Mouse (Mus musculus) splenic B cell, adult 2 months (primary cell): Measurements from ENCODE around the gene Akap2.
"Not testable (repeated sequence)": the region's sequence is repeated elsewhere in the genome, so short reads cannot be mapped to it uniquely, and the experiment has no call there.

Experiments used
- DNase-seq: peaks from one replicate; pipeline ENCODE4 v3.0.0-alpha.2; 2011; ENCODE audit warnings: low read depth, low spot score
- H3K27me3 ChIP-seq: 2 replicates; pipeline ENCODE4 v1.6.1; 2012; ENCODE audit warnings: mild to moderate bottlenecking, low read length, moderate library complexity, mixed read lengths; ENCODE audit not compliant: control insufficient read depth, poor library complexity, insufficient read depth, severe bottlenecking
- H3K36me3 ChIP-seq: 2 replicates; pipeline ENCODE4 v1.6.1; 2012; ENCODE audit warnings: mild to moderate bottlenecking, low read length, moderate library complexity, mixed read lengths; ENCODE audit not compliant: control insufficient read depth, poor library complexity, insufficient read depth, severe bottlenecking

Gene Akap2

DNA sequence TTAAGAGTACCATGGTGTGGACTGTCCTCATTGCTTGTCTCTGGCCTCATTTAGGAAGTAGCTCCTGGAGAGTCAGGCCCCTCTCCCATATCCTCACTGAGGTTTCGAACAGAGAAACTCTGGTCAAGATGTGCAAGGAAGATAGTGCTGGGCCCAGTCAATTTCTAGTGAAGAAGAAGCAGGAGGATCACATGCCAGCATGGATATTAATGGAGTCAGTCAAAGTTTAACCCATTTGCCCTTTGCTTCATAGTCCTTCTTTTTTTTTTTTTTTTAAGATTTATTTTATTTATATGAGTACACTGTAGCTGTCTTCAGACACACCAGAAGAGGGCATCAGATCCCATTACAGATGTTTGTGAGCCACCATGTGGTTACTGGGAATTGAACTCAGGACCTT is 171.5 kb downstream of the Akap2 start:
- not testable (repeated sequence) for H3K36me3 ChIP-seq, H3K27me3 ChIP-seq, DNase-seq

DNA sequence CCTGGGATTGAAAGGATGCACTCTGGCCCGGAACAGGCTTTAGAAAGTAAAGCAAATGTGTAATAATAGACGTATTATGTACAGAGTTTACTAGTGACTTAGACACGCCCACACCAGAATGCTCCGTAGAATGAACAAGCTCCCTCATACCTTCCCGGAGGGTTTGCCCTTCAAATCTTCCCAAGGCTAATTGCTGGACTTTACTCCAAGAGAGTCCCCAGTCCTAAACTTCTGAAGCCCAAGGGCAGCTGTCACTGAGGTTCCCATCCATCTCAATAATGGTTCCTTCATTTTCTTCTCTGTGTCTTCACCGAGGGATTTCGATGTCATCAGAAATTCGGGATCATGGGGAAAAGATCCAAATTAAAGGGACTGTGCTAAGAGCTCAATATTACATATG is 172.3 kb downstream of the Akap2 start:
- no peaks in the 10 kb centered on the region for H3K27me3 ChIP-seq
- no peak for DNase-seq
- no peaks in the 10 kb centered on the region for H3K36me3 ChIP-seq

DNA sequence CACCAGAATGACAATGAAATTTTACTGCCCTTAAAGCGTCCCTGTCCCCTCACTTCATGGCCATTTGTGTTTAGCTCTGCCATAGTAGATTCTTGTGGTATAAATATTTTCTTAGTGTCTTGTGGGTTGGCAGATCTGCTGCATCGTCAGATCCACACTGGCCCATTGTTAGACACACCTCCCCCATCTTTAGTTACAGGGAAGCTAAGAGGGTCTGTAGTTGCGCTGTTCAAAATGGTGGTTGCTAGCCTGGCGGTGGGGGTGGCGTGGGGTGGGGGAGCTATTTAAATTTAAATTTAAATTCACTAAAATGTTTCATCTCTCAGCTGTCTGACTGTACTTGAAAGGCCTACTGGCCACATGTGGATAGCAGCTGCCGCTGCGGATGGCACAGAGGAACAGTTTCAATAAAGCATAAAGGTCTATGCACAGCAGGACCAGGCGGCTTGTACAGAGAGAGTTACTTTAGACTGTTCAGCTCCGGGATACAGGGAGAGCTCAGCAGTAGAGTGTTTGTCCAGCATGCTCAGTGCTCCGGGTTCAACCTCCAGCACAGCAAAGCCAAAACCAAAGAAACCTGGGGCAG is 174.6 kb downstream of the Akap2 start:
- Histone ChIP-seq H3K36me3 (no peaks in the 10 kb centered on the region), H3K27me3 (no peaks in the 10 kb centered on the region)
- no peak for DNase-seq

DNA sequence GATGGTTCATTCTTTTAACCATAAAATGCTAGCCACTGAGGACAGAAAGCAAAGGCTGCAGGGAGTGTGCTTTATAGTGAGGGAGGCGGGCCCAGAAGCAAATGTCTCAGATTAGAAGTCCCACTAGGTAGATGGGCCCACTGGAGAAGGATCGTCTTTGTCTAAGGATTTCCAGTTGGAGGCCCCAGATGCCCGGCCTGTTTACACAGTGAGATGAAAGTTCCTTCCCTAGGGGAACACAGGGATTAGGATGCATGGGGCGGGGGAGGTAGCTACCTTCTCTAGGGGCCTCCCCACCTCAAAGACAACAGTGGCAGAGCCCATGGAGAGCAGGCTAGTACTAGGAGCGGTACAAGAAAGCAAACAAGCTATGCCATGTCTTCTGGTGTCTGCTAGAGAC is 177.7 kb downstream of the Akap2 start:
- DNase-seq = no peak
- no peaks in the 10 kb centered on the region for H3K36me3 ChIP-seq
- no peaks in the 10 kb centered on the region for H3K27me3 ChIP-seq

DNA sequence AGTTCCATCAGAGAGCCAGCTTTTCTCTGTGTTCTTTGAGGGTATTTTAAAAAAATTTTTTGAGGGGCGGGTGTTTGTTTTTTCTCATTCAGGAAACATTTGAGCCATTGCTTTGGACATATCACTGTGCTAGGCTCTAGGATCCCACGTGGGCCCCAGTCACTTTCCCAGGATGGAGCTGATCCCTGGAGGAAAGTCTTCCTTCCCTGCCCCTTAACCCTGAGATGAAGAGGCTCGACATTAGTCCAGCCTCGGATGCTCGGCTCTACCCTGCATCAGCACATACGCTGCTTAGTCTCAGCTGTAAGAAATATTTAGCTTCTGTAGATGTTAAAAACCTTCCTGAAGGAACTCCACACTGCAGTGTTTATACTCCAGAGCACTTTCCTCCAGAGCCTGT is 178.4 kb downstream of the Akap2 start:
- Histone ChIP-seq H3K36me3 (no peaks in the 10 kb centered on the region), H3K27me3 (no peaks in the 10 kb centered on the region)
- DNase-seq = no peak

DNA sequence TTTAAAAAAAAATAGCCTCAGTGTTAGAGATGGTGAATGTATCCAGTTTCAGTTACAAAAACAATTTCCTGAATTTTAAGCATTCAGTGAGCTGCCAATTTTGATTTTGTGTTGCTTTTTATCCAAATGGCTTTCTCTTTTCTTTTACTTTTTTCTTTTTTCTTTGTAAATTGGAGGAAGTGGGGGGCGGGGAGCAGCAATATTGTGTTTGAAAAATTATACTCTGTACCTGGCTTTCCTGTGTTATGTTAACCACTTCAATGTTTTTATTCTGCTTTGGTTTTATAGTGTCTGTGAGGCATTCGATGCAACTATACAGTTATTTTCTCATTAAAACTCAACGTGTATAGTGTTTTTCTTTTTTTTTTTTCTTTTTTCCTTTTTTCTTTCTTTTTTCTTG is 179.2 kb downstream of the Akap2 start:
- no peaks in the 10 kb centered on the region for H3K27me3 ChIP-seq
- H3K36me3 ChIP-seq = no peaks in the 10 kb centered on the region
- DNase-seq = no peak

DNA sequence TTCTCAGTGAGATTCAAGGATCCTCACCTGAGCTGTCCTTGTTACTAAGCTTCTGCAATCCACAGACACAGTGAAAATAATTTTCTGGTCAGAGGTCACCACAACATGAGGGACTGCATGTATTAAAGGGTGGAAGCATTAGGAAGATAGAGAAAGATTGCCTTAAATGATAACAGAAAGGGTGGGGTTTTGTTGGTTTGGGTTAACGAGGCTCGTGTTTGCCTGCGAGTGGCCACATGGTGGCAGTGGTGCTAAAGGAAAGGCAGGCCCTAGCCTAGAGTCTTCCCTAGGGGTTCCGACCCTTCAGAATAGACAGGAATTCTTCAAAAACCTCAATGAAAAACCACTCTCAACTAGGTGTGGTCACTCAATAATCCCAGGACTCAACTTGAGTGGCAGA is 183.8 kb downstream of the Akap2 start:
- no peaks in the 10 kb centered on the region for H3K36me3 ChIP-seq
- H3K27me3 ChIP-seq = no peaks in the 10 kb centered on the region
- peak; percentile 49 for DNase-seq

DNA sequence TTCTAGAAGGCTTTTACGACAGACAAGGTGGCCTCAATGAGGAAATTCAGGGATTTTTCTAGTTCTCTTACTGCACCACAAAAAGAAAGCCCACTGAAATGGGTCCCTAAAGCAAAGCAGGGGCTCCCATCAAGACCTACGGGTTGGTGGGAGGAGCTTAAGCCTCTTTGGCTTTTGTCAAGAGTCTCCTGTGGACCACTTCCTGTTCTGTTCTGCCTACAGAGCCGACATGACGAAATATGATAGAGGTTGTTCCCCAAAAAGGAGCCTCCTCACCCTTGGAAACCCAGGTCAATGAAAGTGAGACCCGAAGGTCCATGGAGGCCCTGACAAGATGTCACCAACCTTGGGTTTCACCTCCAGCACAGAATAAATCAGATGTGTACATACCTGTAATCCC is 185.2 kb downstream of the Akap2 start:
- no peaks in the 10 kb centered on the region for H3K36me3 ChIP-seq
- peak; percentile 15 for DNase-seq
- H3K27me3 ChIP-seq = no peaks in the 10 kb centered on the region

DNA sequence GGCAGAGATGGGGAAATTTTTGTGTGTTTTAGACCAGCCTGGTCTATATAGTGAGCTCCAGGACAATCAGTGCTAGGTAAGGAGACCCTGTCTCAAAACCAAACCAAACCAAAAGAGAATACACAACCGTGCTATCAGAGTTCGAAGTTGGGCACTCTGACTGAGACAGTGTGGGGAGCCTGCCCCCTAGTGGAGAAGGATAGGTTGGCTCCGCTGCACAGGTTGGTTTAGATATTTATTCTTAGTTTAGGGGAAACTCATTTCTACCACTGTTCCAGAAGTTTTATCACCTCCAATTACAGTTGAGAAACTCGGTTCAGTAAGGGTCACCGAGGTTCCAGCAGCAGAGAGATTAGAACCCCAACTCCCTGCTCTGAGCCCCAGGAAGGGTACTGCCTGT is 186.8 kb downstream of the Akap2 start:
- H3K36me3 ChIP-seq = no peaks in the 10 kb centered on the region
- DNase-seq = peak; percentile 80

GRCm38 (mm10) chr4:57904638-57905037 is 187.2 kb downstream of the Akap2 start:
- Histone ChIP-seq H3K36me3 (no peaks in the 10 kb centered on the region), H3K27me3 (no peaks in the 10 kb centered on the region)
- no peak for DNase-seq

More for the DNA sequence above, 186.8 kb downstream of the Akap2 start:
- no peaks in the 10 kb centered on the region for H3K27me3 ChIP-seq

GRCm38 (mm10) chr4:57906708-57907107 is 189.3 kb downstream of the Akap2 start:
- no peak for DNase-seq
- no peaks in the 10 kb centered on the region for H3K36me3 ChIP-seq
- no peaks in the 10 kb centered on the region for H3K27me3 ChIP-seq

DNA sequence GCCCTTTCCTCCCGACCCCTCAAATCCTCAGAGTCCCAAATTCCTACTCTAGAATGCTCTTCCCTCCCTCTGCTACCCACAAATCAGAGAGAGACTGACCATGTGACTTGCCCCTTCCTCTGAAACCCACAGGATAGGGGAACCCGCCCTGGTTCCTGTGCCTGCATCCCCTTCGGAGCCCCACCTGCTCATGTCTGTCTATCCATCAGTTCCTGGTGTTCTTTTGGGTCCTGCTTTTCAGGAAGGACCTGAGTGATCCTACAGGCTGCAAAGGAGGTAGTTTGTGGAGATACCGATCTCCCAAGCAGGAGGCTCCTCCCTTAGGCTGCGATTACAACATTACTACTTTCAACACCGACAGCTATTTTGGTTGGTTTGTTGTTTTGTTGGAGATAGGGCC is 191.4 kb downstream of the Akap2 start:
- DNase-seq = no peak
- H3K27me3 ChIP-seq = no peaks in the 10 kb centered on the region

GRCm38 (mm10) chr4:57913021-57913420 is 195.6 kb downstream of the Akap2 start:
- Histone ChIP-seq H3K36me3 (no peaks in the 10 kb centered on the region), H3K27me3 (no peaks in the 10 kb centered on the region)
- no peak for DNase-seq

More for the DNA sequence above, 191.4 kb downstream of the Akap2 start:
- no peaks in the 10 kb centered on the region for H3K36me3 ChIP-seq

DNA sequence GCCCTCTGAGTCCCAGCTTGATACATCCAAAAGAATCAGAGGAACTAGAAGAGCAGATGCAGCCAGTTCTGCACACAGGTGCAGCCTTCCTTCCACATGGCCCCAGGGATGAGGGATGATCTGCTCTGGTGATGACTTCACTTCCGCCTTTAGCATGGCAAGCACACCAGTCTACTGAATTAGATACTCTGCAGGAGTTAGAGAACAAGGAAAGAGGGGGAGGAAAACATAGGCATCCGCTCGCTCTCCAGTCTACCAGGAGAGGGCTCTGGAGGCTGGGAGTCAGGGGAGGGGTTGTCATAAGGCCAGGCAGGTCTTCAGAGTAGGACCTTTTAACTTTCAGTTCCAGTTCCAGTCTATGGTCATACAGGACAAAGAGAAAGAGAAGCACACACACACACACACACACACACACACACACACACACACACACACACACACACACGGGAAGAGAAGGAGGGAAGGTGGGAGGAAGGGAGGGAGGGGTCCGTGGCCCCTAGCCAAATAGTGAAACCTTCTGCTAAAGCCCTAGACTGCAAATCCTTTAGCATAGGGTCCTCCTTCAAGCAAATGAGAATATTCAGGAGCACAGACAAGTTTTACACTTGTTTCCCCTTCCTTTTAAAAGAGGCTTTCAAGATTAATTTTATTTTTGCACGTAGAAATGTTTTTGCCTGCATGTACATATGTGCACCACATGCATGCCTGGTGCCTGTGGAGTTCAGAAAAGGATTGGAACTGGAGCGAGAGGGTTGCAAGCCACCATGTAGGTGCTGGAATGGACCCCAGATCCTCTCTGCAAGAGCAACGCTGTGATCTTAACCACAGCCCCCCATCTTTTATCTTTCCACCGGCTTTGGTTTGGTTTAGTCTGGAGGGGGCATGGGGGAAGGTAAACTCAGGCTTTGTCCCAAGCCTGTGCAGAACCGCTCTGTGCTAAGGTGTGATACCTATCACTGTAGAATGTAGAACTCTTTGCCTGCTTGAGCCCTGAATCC is 197.0 kb downstream of the Akap2 start:
- no peaks in the 10 kb centered on the region for H3K27me3 ChIP-seq
- no peak for DNase-seq
- H3K36me3 ChIP-seq = no peaks in the 10 kb centered on the region

GRCm38 (mm10) chr4:57915216-57915965 is 197.9 kb downstream of the Akap2 start:
- no peak for DNase-seq
- Histone ChIP-seq H3K27me3 (no peaks in the 10 kb centered on the region), H3K36me3 (no peaks in the 10 kb centered on the region)
